Mouse (Mus musculus): ENCODE results near the gene Evi5l. TPM values are rescaled to one million over a fixed set of nuclear protein-coding genes. Genes with fewer than 3 reads are reported as not detected.

Evi5l gene
- total and polyA plus RNA-seq, 3 experiments = 4.5 to 10.8 TPM; not detected in 1

DNA sequence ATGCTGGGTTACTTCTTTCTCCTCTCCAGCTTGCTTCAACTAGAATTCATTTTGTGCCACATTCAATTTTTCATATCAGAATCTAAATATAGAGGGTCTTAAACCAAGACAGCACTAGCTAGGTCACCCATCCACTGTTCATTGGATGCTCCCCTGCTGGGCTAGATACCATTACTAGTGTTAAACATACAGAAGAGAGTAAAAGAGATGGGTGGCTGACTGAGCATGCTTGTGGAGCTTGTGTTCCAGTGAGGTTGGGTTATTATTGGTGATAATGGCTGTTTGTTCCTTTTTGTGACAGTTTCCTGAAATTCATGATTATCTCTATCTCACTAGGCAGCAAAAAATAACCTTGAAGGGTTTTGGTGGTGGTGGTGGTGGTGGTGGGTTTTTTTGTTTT, 55.7 kb downstream of the Evi5l start:
- H3K27ac ChIP-seq (ENCODE audit: control insufficient read depth, low read depth, low read length) = no peak overlapping the region
- peaks cover 0 to 12% of the 10 kb centered on the region in 2 experiments; a peak in 2 of 4 replicates for H3K36me3 ChIP-seq (ENCODE audit: control insufficient read depth in 1 of 2, insufficient read depth in 2 of 2, low read length in 2 of 2)
- H3K79me2 ChIP-seq (ENCODE audit: control insufficient read depth, insufficient read depth, low read length, poor library complexity) = no peaks in the 10 kb centered on the region
- peaks cover 6 to 15% of the 10 kb centered on the region in 2 experiments for H3K4me1 ChIP-seq (ENCODE audit: control insufficient read depth in 1 of 2, insufficient read depth in 2 of 2, low read length in 2 of 2)
- H3K9ac ChIP-seq (ENCODE audit: control insufficient read depth, low read depth, low read length, poor library complexity, severe bottlenecking) = no peak overlapping the region
- TF ChIP-seq SIN3A (IDR thresholded peaks at IDR 0.05; ENCODE audit: low read length) (0 out of 2 replicates have a peak, but pooled peaks have one; percentile 30), JUND (IDR thresholded peaks at IDR 0.05; ENCODE audit: low read depth, low read length) (no peak), CHD1 (IDR thresholded peaks at IDR 0.05; ENCODE audit: low read depth, low read length) (no peak), NRF1 (IDR thresholded peaks at IDR 0.05; ENCODE audit: insufficient read depth, low read depth, low read length, poor library complexity, severe bottlenecking) (peak; percentile 47; the same call in 1 of the 2 replicates), EP300 (IDR thresholded peaks at IDR 0.05; ENCODE audit: low read depth in 1 of 2, low read length in 2 of 2) (peak; percentile 10 to 32; a peak in 1 of 4 replicates), RCOR1 (IDR thresholded peaks at IDR 0.05; ENCODE audit: low read depth, low read length) (0 out of 2 replicates have a peak, but pooled peaks have one; percentile 20), GATA1 (IDR thresholded peaks at IDR 0.05; ENCODE audit: low read depth, low read length) (0 out of 2 replicates have a peak, but pooled peaks have one; percentile 10), RAD21 (IDR thresholded peaks at IDR 0.05; ENCODE audit: low read depth, low read length) (no peak), MXI1 (IDR thresholded peaks at IDR 0.05; ENCODE audit: low read depth, low read length) (peak; percentile 50; the same call in 1 of the 2 replicates), MAX (IDR thresholded peaks at IDR 0.05; ENCODE audit: low read length) (0 out of 2 replicates have a peak, but pooled peaks have one; percentile 24), MYC (IDR thresholded peaks at IDR 0.05; ENCODE audit: low read depth, low read length) (peak; percentile 54; the same call in 1 of the 2 replicates), ZNF384 (IDR thresholded peaks at IDR 0.05; ENCODE audit: low read depth, low read length) (peak; percentile 46)
- H3K27me3 ChIP-seq (ENCODE audit: control insufficient read depth in 1 of 2, insufficient read depth in 2 of 2, low read length in 2 of 2) = no peaks in the 10 kb centered on the region; a peak in 1 of 4 replicates
- peak; percentile 55 for DNase-seq (ENCODE audit: low read depth, low spot score)
- no peak overlapping the region for H3K4me3 ChIP-seq (ENCODE audit: control insufficient read depth in 1 of 2, insufficient read depth in 1 of 2, low read depth in 2 of 2, low read length in 2 of 2)
- no peaks in the 10 kb centered on the region for H3K9me3 ChIP-seq (replicated peaks; ENCODE audit: insufficient read depth, low read length)

DNA sequence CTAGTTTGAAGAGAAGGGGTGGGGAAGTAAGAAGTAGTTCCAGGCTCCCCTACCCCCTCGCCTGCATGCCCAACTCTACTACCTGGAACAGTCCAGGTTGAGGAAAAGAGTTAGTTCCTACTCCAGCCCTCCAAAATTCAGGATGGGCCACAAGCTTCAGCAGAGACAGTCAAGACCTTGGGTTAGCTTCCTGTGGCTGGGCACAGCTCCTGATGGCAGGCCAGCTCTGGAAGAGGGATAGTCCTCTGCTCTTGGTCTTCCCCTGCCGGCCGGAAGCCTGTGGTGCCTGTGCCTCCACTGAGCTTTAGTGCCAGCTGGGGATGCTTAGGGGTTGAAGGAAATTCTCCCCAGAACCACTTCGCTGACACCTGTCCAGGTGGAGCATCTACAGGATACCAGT, 60.0 kb downstream of the Evi5l start:
- Histone ChIP-seq H3K4me3 (ENCODE audit: control insufficient read depth in 1 of 2, insufficient read depth in 1 of 2, low read depth in 2 of 2, low read length in 2 of 2) (peak overlapping the region in 1 of 2 experiments; percentile 57; a peak in 1 of 4 replicates), H3K27me3 (ENCODE audit: control insufficient read depth in 1 of 2, insufficient read depth in 2 of 2, low read length in 2 of 2) (no peaks in the 10 kb centered on the region; a peak in 1 of 4 replicates)

More for the DNA sequence above, 60.0 kb downstream of the Evi5l start:
- TF ChIP-seq TCF12 (IDR thresholded peaks at IDR 0.05; ENCODE audit: low read depth, low read length) = no peak
- no peak for TF ChIP-seq USF2 (IDR thresholded peaks at IDR 0.05; ENCODE audit: borderline replicate concordance in 1 of 2, insufficient read depth in 1 of 2, low read depth in 1 of 2, low read length in 2 of 2)
- TF ChIP-seq RAD21 (IDR thresholded peaks at IDR 0.05; ENCODE audit: low read depth, low read length) = no peak
- TF ChIP-seq TAL1 (IDR thresholded peaks at IDR 0.05; ENCODE audit: low read length) = no peak
- TF ChIP-seq TBP (IDR thresholded peaks at IDR 0.05; ENCODE audit: low read depth, low read length) = no peak
- no peak for TF ChIP-seq MAX (IDR thresholded peaks at IDR 0.05; ENCODE audit: low read length)
- TF ChIP-seq NRF1 (IDR thresholded peaks at IDR 0.05; ENCODE audit: insufficient read depth, low read depth, low read length, poor library complexity, severe bottlenecking) = no peak
- no peak for TF ChIP-seq KAT2A (conservative IDR thresholded peaks at IDR 0.05; ENCODE audit: low read depth, low read length)
- TF ChIP-seq ZC3H11A (IDR thresholded peaks at IDR 0.05; ENCODE audit: low read depth, low read length) = no peak
- TF ChIP-seq MAZ (IDR thresholded peaks at IDR 0.05; ENCODE audit: low read depth, low read length) = no peak
- no peak for TF ChIP-seq USF1 (IDR thresholded peaks at IDR 0.05; ENCODE audit: low read depth, low read length)
- TF ChIP-seq SIN3A (IDR thresholded peaks at IDR 0.05; ENCODE audit: low read length) = no peak
- no peak for TF ChIP-seq MYC (IDR thresholded peaks at IDR 0.05; ENCODE audit: low read depth, low read length)
- no peak for TF ChIP-seq MAFK (IDR thresholded peaks at IDR 0.05; ENCODE audit: borderline replicate concordance, low read depth, low read length)
- no peak for TF ChIP-seq E2F4 (IDR thresholded peaks at IDR 0.05; ENCODE audit: borderline replicate concordance, low read depth, low read length)
- DNase-seq (ENCODE audit: low read depth, low spot score) = no peak
- no peak overlapping the region for H3K27ac ChIP-seq (ENCODE audit: control insufficient read depth, low read depth, low read length)
- H3K9me3 ChIP-seq (replicated peaks; ENCODE audit: insufficient read depth, low read length) = no peaks in the 10 kb centered on the region
- peaks cover 6 to 33% of the 10 kb centered on the region in 2 experiments for H3K4me1 ChIP-seq (ENCODE audit: control insufficient read depth in 1 of 2, insufficient read depth in 2 of 2, low read length in 2 of 2)
- H3K9ac ChIP-seq (ENCODE audit: control insufficient read depth, low read depth, low read length, poor library complexity, severe bottlenecking) = no peak overlapping the region
- H3K36me3 ChIP-seq (ENCODE audit: control insufficient read depth in 1 of 2, insufficient read depth in 2 of 2, low read length in 2 of 2) = peaks cover 0 to 10% of the 10 kb centered on the region in 2 experiments; a peak in 2 of 4 replicates
- H3K79me2 ChIP-seq (ENCODE audit: control insufficient read depth, insufficient read depth, low read length, poor library complexity) = no peaks in the 10 kb centered on the region

Measured in MEL (cell line).